Mouse (Mus musculus) kidney, adult 2 months (tissue): ENCODE data around the gene Ahnak2. TPM values are rescaled to one million over a fixed set of nuclear protein-coding genes. Genes with fewer than 3 reads are reported as not detected.
A peak's percentile ranks its signal among the peaks of the same experiment; 100 is the strongest.

Experiments used
- DNase-seq: peaks from one replicate; pipeline ENCODE4 v3.0.0; 2021
- H3K27ac ChIP-seq: fragments of 200-500 bp; 2 replicates; pipeline ENCODE4 v1.5.1; 2012; ENCODE audit warnings: low read depth, low read length, control low read depth, inconsistent platforms; ENCODE audit not compliant: insufficient read depth
- H3K27me3 ChIP-seq: fragments of 200-500 bp; replicated peaks from 2 replicates; pipeline ENCODE4 v1.6.1; 2012; ENCODE audit warnings: mild to moderate bottlenecking, moderate library complexity, low read length, inconsistent platforms; ENCODE audit not compliant: control insufficient read depth, insufficient read depth
- H3K36me3 ChIP-seq: fragments of 200-500 bp; 2 replicates; pipeline ENCODE4 v1.6.1; 2012; ENCODE audit warnings: mild to moderate bottlenecking, moderate library complexity, low read length, inconsistent platforms; ENCODE audit not compliant: control insufficient read depth, insufficient read depth
- H3K4me1 ChIP-seq: fragments of 200-500 bp; 2 replicates; pipeline ENCODE4 v1.6.1; 2011; ENCODE audit warnings: low read length; ENCODE audit not compliant: control insufficient read depth, insufficient read depth
- H3K4me3 ChIP-seq: fragments of 200-500 bp; 2 replicates; pipeline ENCODE4 v1.5.1; 2011; ENCODE audit warnings: mild to moderate bottlenecking, low read depth, low read length, control low read depth; ENCODE audit not compliant: insufficient read depth
- CTCF ChIP-seq: fragments of 200-500 bp; conservative IDR thresholded peaks from 2 replicates; pipeline ENCODE4 v1.5.1; 2011; ENCODE audit warnings: low read depth, mild to moderate bottlenecking, control low read depth, low read length, moderate library complexity, mixed read lengths; ENCODE audit not compliant: insufficient read depth, insufficient read length
- POLR2A ChIP-seq: fragments of 200-500 bp; IDR thresholded peaks from one replicate; pipeline ENCODE4 v1.6.1; 2011; ENCODE audit warnings: low read depth, low read length, control low read depth
- WGBS: fragments of 180-500 bp; shearing (Covaris S2); methylation state at CpG from one replicate; pipeline ENCODE4 v1.1.7; 2018; 5-methylcytosine and 5-hydroxymethylcytosine counted together
- polyA plus RNA-seq: library from polyadenylated mRNA; depleted of rRNA; stranded (reverse); fragments of >200 nt; gene quantifications from 2 replicates; pipeline ENCODE4 v1.2.3, GENCODE M21; 2012

The Ahnak2 gene
- polyA plus RNA-seq, 1 experiment: 0.70 TPM

GRCm38 (mm10) chr12:112755900-112756299, 46.6 kb downstream of the Ahnak2 start:
- no peak for DNase-seq
- Histone ChIP-seq H3K27ac (no peak overlapping the region), H3K4me1 (no peaks in the 10 kb centered on the region), H3K27me3 (no peaks in the 10 kb centered on the region), H3K4me3 (no peak overlapping the region), H3K36me3 (no peaks in the 10 kb centered on the region)
- 70% methylated on average over 4 of the region's 4 CpGs for WGBS
- TF ChIP-seq CTCF (no peak), POLR2A (no peak)

DNA sequence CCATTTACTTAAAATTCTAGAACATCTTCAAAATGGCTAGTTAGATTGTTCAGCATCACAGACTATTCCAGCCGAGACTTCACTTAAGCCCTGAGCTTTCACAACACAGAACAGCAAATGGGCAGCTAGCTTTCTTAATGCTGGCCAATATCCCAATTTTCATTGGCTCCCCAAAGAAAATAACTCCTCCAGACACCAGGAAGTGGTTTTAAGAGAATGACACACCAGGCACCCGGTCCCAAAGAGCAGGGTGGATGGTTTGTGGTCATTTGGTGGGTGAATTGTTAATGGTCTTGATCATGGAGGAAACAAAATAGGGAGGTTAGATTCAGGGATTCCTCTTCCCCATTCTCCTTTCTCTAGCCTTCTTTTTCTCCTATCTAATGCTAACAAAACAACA, 50.1 kb downstream of the Ahnak2 start:
- TF ChIP-seq POLR2A: no peak
- no peak for TF ChIP-seq CTCF
- Histone ChIP-seq H3K27me3 (no peaks in the 10 kb centered on the region), H3K36me3 (no peaks in the 10 kb centered on the region), H3K4me3 (no peak overlapping the region), H3K27ac (no peak overlapping the region), H3K4me1 (no peaks in the 10 kb centered on the region)
- 32% methylated on average over 2 of the region's 2 CpGs for WGBS
- no peak for DNase-seq

- Histone ChIP-seq H3K4me3 (no peak overlapping the region), H3K36me3 (no peaks in the 10 kb centered on the region), H3K27me3 (no peaks in the 10 kb centered on the region), H3K27ac (no peak overlapping the region), H3K4me1 (no peaks in the 10 kb centered on the region)
- WGBS: 80% methylated on average over 12 of the region's 12 CpGs
- no peak for DNase-seq
- TF ChIP-seq POLR2A (no peak), CTCF (no peak)
Measured at GRCm38 (mm10) chr12:112750976-112751375, 51.5 kb downstream of the Ahnak2 start.

DNA sequence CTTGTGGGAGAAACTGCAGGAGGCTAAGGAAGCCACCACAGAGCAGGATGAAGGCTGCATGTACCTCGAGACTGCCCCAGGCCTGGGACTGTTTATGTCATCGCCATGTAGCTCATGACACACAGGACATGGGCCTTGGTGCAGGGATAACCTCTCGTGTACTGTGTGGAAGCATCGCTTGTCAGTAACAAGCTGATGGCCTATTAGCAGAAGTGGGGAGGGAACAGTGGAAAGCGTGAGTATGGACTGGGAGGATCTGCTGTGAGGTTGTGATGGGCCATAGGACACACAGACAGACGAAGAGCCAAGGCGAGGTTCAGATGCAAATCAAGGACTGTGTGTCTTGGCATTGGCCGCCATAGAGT, 54.9 kb downstream of the Ahnak2 start:
- no peak overlapping the region for H3K27ac ChIP-seq
- no peaks in the 10 kb centered on the region for H3K4me1 ChIP-seq
- no peaks in the 10 kb centered on the region for H3K27me3 ChIP-seq
- TF ChIP-seq CTCF (no peak), POLR2A (no peak)
- no peak overlapping the region for H3K4me3 ChIP-seq
- DNase-seq: no peak
- WGBS: 75% methylated on average over 8 of the region's 8 CpGs
- no peaks in the 10 kb centered on the region; the same call in 1 of the 2 replicates for H3K36me3 ChIP-seq

- Histone ChIP-seq H3K4me1 (no peaks in the 10 kb centered on the region), H3K4me3 (no peak overlapping the region), H3K36me3 (no peaks in the 10 kb centered on the region; the same call in 1 of the 2 replicates), H3K27ac (no peak overlapping the region), H3K27me3 (no peaks in the 10 kb centered on the region)
- DNase-seq: peak; percentile 57
- TF ChIP-seq POLR2A (no peak), CTCF (peak; percentile 25; the same call in 1 of the 2 replicates)
- WGBS: 27% methylated on average over 10 of the region's 10 CpGs
Measured at GRCm38 (mm10) chr12:112746808-112747605, 55.5 kb downstream of the Ahnak2 start.

DNA sequence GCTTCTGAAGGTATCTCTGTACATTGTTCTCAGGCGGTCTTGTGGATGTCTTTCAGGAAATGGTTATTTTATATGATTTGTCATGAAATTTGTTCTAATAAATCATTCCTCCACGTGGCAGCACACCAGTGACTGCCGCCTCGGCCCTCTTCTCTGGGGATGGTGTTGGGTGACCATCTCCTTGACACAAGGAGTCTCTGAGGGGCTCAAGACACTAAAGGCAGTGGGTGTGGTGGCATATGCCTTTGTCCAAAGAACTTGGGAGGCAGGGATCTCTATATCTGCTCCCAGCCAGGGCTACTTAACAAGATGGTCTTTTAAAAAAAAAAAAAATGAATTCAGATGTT, 56.0 kb downstream of the Ahnak2 start:
- Histone ChIP-seq H3K4me3 (no peak overlapping the region), H3K27ac (no peak overlapping the region), H3K4me1 (no peaks in the 10 kb centered on the region), H3K27me3 (no peaks in the 10 kb centered on the region), H3K36me3 (no peaks in the 10 kb centered on the region; the same call in 1 of the 2 replicates)
- 74% methylated on average over 4 of the region's 4 CpGs for WGBS
- DNase-seq: no peak
- TF ChIP-seq POLR2A (no peak), CTCF (no peak)

DNA sequence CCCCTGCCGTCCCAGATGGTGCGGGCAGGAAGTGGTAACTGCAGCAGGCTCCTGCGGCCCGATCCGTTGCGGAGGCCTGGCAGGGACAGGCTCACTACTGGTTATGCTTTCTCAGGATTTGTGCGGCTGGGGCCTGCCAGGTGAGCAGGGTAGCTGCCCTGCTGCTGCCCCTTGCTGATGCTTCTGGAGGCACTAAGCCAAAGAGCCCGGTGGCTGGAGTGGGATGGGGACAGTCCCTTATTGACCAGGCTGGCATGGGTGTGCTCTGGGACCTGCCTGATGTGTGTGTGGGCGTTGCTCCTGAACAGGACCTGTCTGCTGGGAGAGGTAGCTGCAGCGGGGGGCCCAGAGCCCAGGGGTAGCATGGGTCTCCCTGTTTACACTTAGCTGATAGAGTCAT, 56.7 kb downstream of the Ahnak2 start:
- TF ChIP-seq CTCF: no peak
- TF ChIP-seq POLR2A: no peak
- Histone ChIP-seq H3K27ac (no peak overlapping the region), H3K4me1 (no peaks in the 10 kb centered on the region), H3K4me3 (no peak overlapping the region), H3K36me3 (no peaks in the 10 kb centered on the region; the same call in 1 of the 2 replicates), H3K27me3 (no peaks in the 10 kb centered on the region)
- 86% methylated on average over 10 of the region's 10 CpGs for WGBS
- DNase-seq: no peak
